Mouse (Mus musculus) thymus, adult 2 months (tissue): ENCODE results near the gene Rem2.

Experiments used
- CTCF ChIP-seq: fragments of 200-500 bp; IDR thresholded peaks from 2 replicates; pipeline ENCODE4 v1.5.1; 2012; ENCODE audit warnings: mild to moderate bottlenecking, control low read depth, low read length, moderate library complexity, borderline replicate concordance; ENCODE audit not compliant: control insufficient read depth, poor library complexity, insufficient read depth; ENCODE audit errors: extremely low read depth
- POLR2A ChIP-seq: fragments of 200-500 bp; IDR thresholded peaks from 2 replicates; pipeline ENCODE4 v1.6.1; 2012; ENCODE audit warnings: mild to moderate bottlenecking, low read length, control low read depth, moderate library complexity; ENCODE audit not compliant: control insufficient read depth, poor library complexity, insufficient read depth; ENCODE audit errors: extremely low read depth

DNA sequence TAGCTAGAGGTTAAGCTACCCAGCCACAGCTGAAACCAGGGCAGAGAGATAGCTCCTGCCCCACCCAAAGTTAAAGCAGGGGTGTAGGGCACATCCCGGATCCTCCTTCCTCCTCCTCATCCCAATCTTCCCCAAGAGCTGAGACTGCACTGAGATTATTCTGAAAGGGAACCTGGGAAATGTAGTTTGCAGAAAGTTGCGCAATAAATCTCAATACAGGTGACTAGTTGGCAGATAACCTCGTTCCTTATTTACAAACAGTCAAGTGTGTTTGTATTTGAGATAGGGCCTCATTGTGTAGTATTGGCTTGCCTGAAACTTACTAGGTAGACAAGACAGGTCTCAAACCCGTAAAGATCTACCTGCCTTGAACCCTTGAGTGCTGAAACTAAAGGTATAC, 13.8 kb upstream of the Rem2 start:
- TF ChIP-seq CTCF (no peak), POLR2A (no peak)
